Mouse (Mus musculus) limb, embryonic 14.5 days (tissue): ENCODE results near the gene Peli1. TPM values are rescaled to one million over a fixed set of nuclear protein-coding genes. Genes with fewer than 3 reads are reported as not detected.
"Not testable (repeated sequence)": the region's sequence is repeated elsewhere in the genome, so short reads cannot be mapped to it uniquely, and the experiment has no call there.

ENCODE experiments used
- ATAC-seq: fragments of 200-750 bp; cut with Nextera tagmentation; 2 replicates; pipeline ENCODE4 v1.8.0; 2017; ENCODE audit warnings: low read depth, moderate number of reproducible peaks, moderate TSS enrichment; ENCODE audit not compliant: low FRiP score
- DNase-seq: peaks from one replicate; pipeline ENCODE4 v3.0.0-alpha.2; 2015; ENCODE audit warnings: low spot score
- H3K27ac ChIP-seq: fragments of 300-500 bp; sonication (generic); replicated peaks from 2 replicates; pipeline ENCODE4 v1.5.1; 2014; ENCODE audit warnings: low read depth, mild to moderate bottlenecking, low read length, moderate library complexity, mixed read lengths
- H3K27me3 ChIP-seq: fragments of 300-500 bp; sonication (generic); 2 replicates; pipeline ENCODE4 v1.6.1; 2014; ENCODE audit warnings: low read length, mixed read lengths; ENCODE audit not compliant: control insufficient read depth, insufficient read depth
- H3K36me3 ChIP-seq: fragments of 300-500 bp; sonication (generic); 2 replicates; pipeline ENCODE4 v1.6.1; 2014; ENCODE audit warnings: mild to moderate bottlenecking, low read length, moderate library complexity, mixed read lengths; ENCODE audit not compliant: control insufficient read depth, insufficient read depth
- H3K4me1 ChIP-seq: fragments of 300-500 bp; sonication (generic); 2 replicates; pipeline ENCODE4 v1.6.1; 2014; ENCODE audit warnings: antibody characterized with exemption, low read length, mixed read lengths; ENCODE audit not compliant: control insufficient read depth, insufficient read depth
- H3K4me2 ChIP-seq: fragments of 300-500 bp; sonication (generic); replicated peaks from 2 replicates; pipeline ENCODE4 v1.6.1; 2014; ENCODE audit warnings: low read depth, mild to moderate bottlenecking, low read length, moderate library complexity; ENCODE audit not compliant: severe bottlenecking
- H3K4me3 ChIP-seq: fragments of 300-500 bp; sonication (generic); replicated peaks from 2 replicates; pipeline ENCODE4 v1.5.1; 2014; ENCODE audit warnings: low read length
- H3K9ac ChIP-seq: fragments of 300-500 bp; sonication (generic); 2 replicates; pipeline ENCODE4 v1.6.1; 2014; ENCODE audit warnings: mild to moderate bottlenecking, low read depth, low read length, moderate library complexity; ENCODE audit not compliant: severe bottlenecking
- H3K9me3 ChIP-seq: fragments of 300-500 bp; sonication (generic); 2 replicates; pipeline ENCODE4 v1.6.1; 2016; ENCODE audit warnings: low read length; ENCODE audit not compliant: control insufficient read depth
- POLR2A ChIP-seq: fragments of 200-500 bp; IDR thresholded peaks from 2 replicates; pipeline ENCODE4 v1.8.0; 2012; ENCODE audit warnings: inconsistent platforms, mild to moderate bottlenecking, moderate library complexity, borderline replicate concordance; ENCODE audit not compliant: insufficient read depth, insufficient read length; ENCODE audit errors: extremely low read depth
- WGBS: fragments of 180-500 bp; shearing (Covaris S2); extraction: QIAGEN DNeasy Blood & Tissue Kit; methylation state at CpG from one replicate; pipeline ENCODE4 v1.1.7; 2014; 5-methylcytosine and 5-hydroxymethylcytosine counted together
- polyA plus RNA-seq, 2 experiments: library from polyadenylated mRNA; depleted of rRNA in 1 of 2; stranded (reverse) in 1 of 2; unstranded in 1 of 2; fragments of >200 nt; fragmentation: Nextera tagmentation in 1 of 2; extraction: Ambion mirVana in 1 of 2; gene quantifications; 2 replicates each; pipeline versions ENCODE4 v1.2.1 to v1.2.3; 2012 to 2014

Peli1 gene
- polyA plus RNA-seq, 2 experiments: 28.1 to 43.8 TPM

- Histone ChIP-seq H3K4me2 (no peak overlapping the region), H3K4me1 (peaks cover 6% of the 10 kb centered on the region), H3K4me3 (no peak overlapping the region), H3K9me3 (no peaks in the 10 kb centered on the region), H3K9ac (no peak overlapping the region), H3K27ac (no peak overlapping the region), H3K36me3 (no peaks in the 10 kb centered on the region), H3K27me3 (no peaks in the 10 kb centered on the region)
- 0% methylated on average over 5 of the region's 5 CpGs for WGBS
- no peak for TF ChIP-seq POLR2A
- no peak for DNase-seq
- ATAC-seq: no peak
These were observed 72.6 kb downstream of the Peli1 start for GRCm38 (mm10) chr11:21163673-21164072.

GRCm38 (mm10) chr11:21164312-21164993 lies 73.4 kb downstream of the Peli1 start:
- no peak overlapping the region for H3K4me3 ChIP-seq
- ATAC-seq: no peak
- peaks cover 6% of the 10 kb centered on the region for H3K4me1 ChIP-seq
- no peak overlapping the region for H3K9ac ChIP-seq
- no peaks in the 10 kb centered on the region for H3K9me3 ChIP-seq
- no peak for TF ChIP-seq POLR2A
- no peaks in the 10 kb centered on the region for H3K27me3 ChIP-seq
- 60% methylated on average over 8 of the region's 8 CpGs for WGBS
- H3K27ac ChIP-seq: no peak overlapping the region
- H3K36me3 ChIP-seq: no peaks in the 10 kb centered on the region
- no peak for DNase-seq
- no peak overlapping the region for H3K4me2 ChIP-seq

GRCm38 (mm10) chr11:21164994-21165560 lies 74.0 kb downstream of the Peli1 start:
- ATAC-seq (no peak), DNase-seq (no peak)
- H3K4me3 ChIP-seq: no peak overlapping the region
- no peaks in the 10 kb centered on the region for H3K27me3 ChIP-seq
- 72% methylated on average over 4 of the region's 4 CpGs for WGBS
- H3K36me3 ChIP-seq: no peaks in the 10 kb centered on the region
- no peak overlapping the region for H3K4me2 ChIP-seq
- H3K9ac ChIP-seq: no peak overlapping the region
- peaks cover 6% of the 10 kb centered on the region for H3K4me1 ChIP-seq
- no peak overlapping the region for H3K27ac ChIP-seq
- no peak for TF ChIP-seq POLR2A
- peaks cover 5% of the 10 kb centered on the region; the same call in 1 of the 2 replicates for H3K9me3 ChIP-seq

- no peaks in the 10 kb centered on the region for H3K36me3 ChIP-seq
- WGBS: 90% methylated on average over 2 of the region's 2 CpGs
- no peak for TF ChIP-seq POLR2A
These were observed 75.5 kb downstream of the Peli1 start for GRCm38 (mm10) chr11:21166495-21167096.

GRCm38 (mm10) chr11:21168828-21169607 lies 77.9 kb downstream of the Peli1 start:
- 72% methylated on average over 6 of the region's 6 CpGs for WGBS
- H3K9ac ChIP-seq: no peak overlapping the region
- H3K27ac ChIP-seq: no peak overlapping the region
- H3K36me3 ChIP-seq: no peaks in the 10 kb centered on the region
- H3K9me3 ChIP-seq: peaks cover 5% of the 10 kb centered on the region; the same call in 1 of the 2 replicates
- ATAC-seq (no peak), DNase-seq (no peak)
- TF ChIP-seq POLR2A: no peak
- H3K4me3 ChIP-seq: no peak overlapping the region
- peaks cover under 1% of the 10 kb centered on the region for H3K4me1 ChIP-seq
- no peaks in the 10 kb centered on the region for H3K27me3 ChIP-seq
- no peak overlapping the region for H3K4me2 ChIP-seq

More at GRCm38 (mm10) chr11:21166495-21167096, 75.5 kb downstream of the Peli1 start:
- Histone ChIP-seq H3K27ac (no peak overlapping the region), H3K4me3 (no peak overlapping the region), H3K4me2 (no peak overlapping the region), H3K9ac (no peak overlapping the region), H3K4me1 (peaks cover 6% of the 10 kb centered on the region), H3K9me3 (peaks cover 5% of the 10 kb centered on the region; the same call in 1 of the 2 replicates), H3K27me3 (no peaks in the 10 kb centered on the region)
- no peak for DNase-seq
- ATAC-seq: no peak

- 90% methylated on average over 1 of the region's 1 CpGs for WGBS
- H3K36me3 ChIP-seq, DNase-seq, H3K9ac ChIP-seq, H3K9me3 ChIP-seq, ATAC-seq, H3K27ac ChIP-seq, H3K4me2 ChIP-seq, H3K4me3 ChIP-seq, H3K4me1 ChIP-seq, H3K27me3 ChIP-seq: not testable (repeated sequence)
These were observed 78.4 kb downstream of the Peli1 start for GRCm38 (mm10) chr11:21169608-21169860.
